Mouse (Mus musculus) A20 (cell line): Measurements from ENCODE around the gene 4921501E09Rik.
A peak's percentile ranks its signal among the peaks of the same experiment; 100 is the strongest.
"Not testable (repeated sequence)": the region's sequence is repeated elsewhere in the genome, so short reads cannot be mapped to it uniquely, and the experiment has no call there.

ENCODE experiments used
- DNase-seq: peaks from one replicate; pipeline ENCODE4 v3.0.0-alpha.2; 2011; ENCODE audit warnings: low read depth, low spot score

4921501E09Rik gene

DNA sequence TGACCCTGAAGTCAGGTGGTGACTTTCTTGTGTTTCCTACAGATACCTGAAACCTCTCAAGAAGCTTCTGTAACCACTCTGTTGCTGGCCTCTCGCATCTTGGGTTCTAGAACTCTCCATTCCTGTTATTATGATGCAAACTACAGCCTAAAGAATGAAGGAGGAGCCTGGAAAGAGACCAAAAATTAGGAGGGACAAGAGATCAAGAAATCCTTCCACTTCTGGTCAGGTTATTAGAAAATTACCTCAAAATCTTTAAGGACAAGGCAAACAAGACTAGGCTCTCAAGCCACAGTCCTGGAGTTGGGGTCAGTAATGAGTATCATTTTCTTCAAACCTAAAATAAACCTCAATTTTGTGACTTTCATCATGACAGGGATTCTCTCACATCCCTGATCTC, at the start of gene 4921501E09Rik:
Gene 4921501E09Rik (minus strand): TSS at position 101 of the 400 bp plus-strand sequence.
- no peak for DNase-seq

GRCm38 (mm10) chr17:33097396-33097795, 29.5 kb upstream of the 4921501E09Rik start:
- DNase-seq: no peak

DNA sequence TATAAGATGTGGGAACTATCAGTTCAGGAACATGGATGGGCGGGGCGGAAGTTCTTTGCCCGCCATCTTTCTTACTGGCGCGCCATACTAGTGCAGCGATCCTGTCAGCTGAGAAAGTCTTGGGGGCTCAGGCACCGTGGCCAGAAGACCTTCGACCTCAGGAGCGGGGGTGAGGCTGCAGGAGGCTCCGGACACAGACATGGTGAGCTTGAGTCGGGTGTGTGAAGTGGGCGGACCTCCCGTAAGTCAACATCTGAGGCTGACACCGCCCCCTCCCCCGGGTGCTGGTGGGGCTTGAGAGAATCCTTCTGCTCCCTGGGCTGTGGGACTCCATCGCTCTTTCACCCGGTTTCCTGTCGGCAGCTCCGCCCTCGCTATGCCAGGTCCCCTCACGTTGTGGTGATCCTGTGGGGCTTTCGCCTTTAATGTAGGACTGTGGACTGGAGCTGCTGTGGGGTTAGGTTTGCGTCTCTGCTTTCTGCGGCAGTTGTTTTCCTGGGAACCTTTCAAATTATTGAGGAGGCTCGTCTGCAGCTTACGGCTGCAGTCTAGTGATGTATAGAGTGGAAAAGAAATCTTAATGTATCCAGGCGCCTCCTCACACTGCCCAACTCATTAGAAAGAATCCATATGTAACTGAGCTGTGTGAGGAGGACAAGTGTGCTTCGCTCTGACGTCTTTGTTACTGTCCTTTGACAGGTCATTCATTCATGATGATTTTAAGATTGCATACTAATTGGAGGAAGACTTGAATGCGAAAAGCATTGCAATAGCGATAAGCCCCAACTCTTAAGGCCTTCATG, 24.7 kb upstream of the 4921501E09Rik start:
- no peak for DNase-seq

DNA sequence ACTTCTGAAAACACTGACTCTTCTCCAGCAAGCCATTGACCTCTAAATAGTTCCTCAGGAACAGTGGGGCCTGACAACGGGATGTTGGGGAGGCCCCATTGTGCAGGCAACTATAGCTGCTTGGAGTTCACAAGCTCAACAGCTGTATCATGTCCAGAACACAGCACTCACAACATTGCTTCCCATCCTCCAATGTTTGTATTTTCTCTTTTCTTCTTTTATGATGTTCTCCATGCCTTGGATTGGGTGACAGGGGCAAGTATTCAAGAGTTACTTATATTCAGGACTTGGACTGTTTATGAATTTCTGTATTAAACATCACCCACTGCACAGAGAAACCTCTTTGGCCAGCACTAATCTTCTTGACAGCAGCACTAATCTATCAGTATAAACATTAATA, 23.8 kb upstream of the 4921501E09Rik start:
- DNase-seq: no peak

DNA sequence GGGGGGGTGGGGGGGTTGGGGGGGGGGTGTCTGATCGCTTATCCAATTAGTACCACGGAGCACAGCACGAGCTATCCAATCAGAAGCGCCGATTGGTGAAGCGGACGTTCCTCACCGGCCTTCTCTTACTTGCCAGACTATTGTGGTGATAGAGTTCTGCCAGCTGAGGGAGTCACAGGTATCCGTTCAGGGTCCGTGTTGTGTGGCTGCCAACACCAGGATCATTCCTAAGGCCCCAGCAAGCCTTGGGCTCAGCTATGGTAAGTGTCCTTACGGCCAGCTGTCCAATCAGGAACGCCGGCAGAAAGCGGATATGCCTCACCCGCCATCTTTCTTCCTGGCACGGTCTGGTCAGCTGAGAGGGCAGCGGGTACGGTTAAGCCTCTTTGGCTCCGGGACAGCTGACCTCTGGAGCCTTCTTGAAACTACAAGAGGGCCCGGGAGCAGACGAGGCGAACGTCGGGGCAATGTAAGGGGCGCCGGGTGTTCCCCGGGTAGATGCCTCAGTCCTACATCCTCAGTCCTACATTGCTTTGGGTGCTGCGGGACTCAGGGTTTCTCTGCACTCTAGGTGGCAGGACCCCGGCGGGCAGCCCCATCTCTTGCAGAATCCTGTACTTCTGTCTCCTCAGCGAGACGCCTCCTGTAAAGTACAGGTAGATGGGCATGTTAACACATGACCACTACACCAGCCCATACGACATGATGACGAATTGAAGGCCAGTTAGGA, 21.5 kb upstream of the 4921501E09Rik start, which contains the start of gene Zfp563:
Gene Zfp563 (plus strand): TSS at position 91 of the 730 bp plus-strand sequence.
- peak; percentile 93 for DNase-seq

- DNase-seq: no peak
Measured at GRCm38 (mm10) chr17:33063001-33063400, 4.9 kb downstream of the 4921501E09Rik start.

DNA sequence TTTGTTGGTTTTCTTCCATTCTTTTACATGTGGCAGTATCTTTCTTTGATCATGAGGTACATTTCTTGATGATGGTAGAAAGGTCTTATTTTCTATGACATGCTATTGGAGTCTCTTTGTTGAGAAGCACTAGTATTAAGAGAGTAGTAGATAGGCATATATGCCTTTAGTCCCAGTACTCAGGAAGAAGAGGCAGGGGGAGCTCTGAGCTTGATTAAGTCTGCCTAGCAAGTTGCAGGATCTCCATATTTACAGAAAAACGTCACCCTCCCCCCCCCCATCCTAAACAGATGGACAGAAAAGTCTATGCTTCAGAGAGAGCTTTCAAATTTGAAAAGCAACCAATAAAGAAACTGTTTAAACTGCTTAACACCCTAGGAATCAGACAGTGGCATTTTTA, 9.1 kb downstream of the 4921501E09Rik start:
- DNase-seq: no peak

GRCm38 (mm10) chr17:33032900-33033891, 34.7 kb downstream of the 4921501E09Rik start, which contains the start of gene Zfp763:
Gene Zfp763, minus strand, starts transcription at chr17:33033402.
- peak; percentile 89 for DNase-seq

GRCm38 (mm10) chr17:33032376-33032775, 35.5 kb downstream of the 4921501E09Rik start:
- peak; percentile 65 for DNase-seq

- DNase-seq: not testable (repeated sequence)
Measured at GRCm38 (mm10) chr17:33020434-33020833, 47.4 kb downstream of the 4921501E09Rik start.
